Mouse (Mus musculus): ENCODE data around the gene Krt90. TPM values are rescaled to one million over a fixed set of nuclear protein-coding genes. Genes with fewer than 3 reads are reported as not detected.

Gene Krt90
- total and polyA plus RNA-seq, 2 experiments: not detected

GRCm38 (mm10) chr15:101575506-101575905 lies 12.8 kb upstream of the Krt90 start:
- DNase-seq (ENCODE audit: extremely low read depth, low read depth, low spot score): no peak
- WGBS: 63% methylated on average over 5 of the region's 5 CpGs
- H3K9ac ChIP-seq (ENCODE audit: low read depth, low read length): no peak overlapping the region
- no peaks in the 10 kb centered on the region for H3K27me3 ChIP-seq (ENCODE audit: control insufficient read depth, insufficient read depth, low read length)
- H3K4me3 ChIP-seq (ENCODE audit: insufficient read depth, low read depth, low read length): no peak overlapping the region
- no peaks in the 10 kb centered on the region for H3K36me3 ChIP-seq (ENCODE audit: control insufficient read depth, insufficient read depth, low read length)
- no peak overlapping the region for H3K27ac ChIP-seq (replicated peaks; ENCODE audit: insufficient read depth, low read depth, low read length)
- H3K79me2 ChIP-seq (ENCODE audit: control insufficient read depth, insufficient read depth, low read length): no peaks in the 10 kb centered on the region
- no peaks in the 10 kb centered on the region for H3K4me1 ChIP-seq (ENCODE audit: control insufficient read depth, insufficient read depth, low read length)
- TF ChIP-seq POLR2A (IDR thresholded peaks at IDR 0.05; ENCODE audit: extremely low read depth, insufficient read depth, low read length) (no peak), CTCF (IDR thresholded peaks at IDR 0.05; ENCODE audit: low read depth, low read length) (no peak)

DNA sequence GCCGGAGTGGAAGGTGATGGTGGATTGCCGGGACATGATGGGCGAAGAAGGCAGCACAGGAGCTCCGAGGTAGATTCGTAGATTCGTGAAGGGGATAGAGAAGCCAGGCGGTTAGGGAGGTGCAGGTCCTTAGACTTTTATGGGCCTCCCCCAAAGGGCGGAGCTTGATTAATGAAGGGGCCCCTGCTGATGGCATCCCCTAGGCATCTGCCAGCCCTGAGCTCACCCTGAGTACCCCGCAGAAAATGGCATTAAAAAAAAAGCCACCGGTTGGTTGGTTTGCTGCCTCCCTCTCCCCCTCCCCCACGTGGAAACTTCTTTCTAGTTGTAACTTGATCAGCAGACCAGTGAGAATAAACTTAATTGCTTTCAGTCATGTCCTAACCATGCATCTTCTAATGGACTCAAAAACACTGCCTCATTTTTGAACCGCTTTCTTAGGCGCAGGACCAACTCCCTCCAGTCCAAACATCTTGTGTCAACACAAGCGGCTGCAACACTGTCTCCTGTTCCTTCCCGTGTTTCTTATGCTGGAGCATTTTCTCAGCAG lies 11.1 kb upstream of the Krt90 start, which contains the start of gene Krt75:
Gene Krt75, minus strand, starts transcription at position 109 of the 550 bp plus-strand sequence.
- 63% methylated on average over 15 of the region's 15 CpGs for WGBS
- H3K4me3 ChIP-seq (ENCODE audit: insufficient read depth, low read depth, low read length): no peak within 1 kb of the TSS

DNA sequence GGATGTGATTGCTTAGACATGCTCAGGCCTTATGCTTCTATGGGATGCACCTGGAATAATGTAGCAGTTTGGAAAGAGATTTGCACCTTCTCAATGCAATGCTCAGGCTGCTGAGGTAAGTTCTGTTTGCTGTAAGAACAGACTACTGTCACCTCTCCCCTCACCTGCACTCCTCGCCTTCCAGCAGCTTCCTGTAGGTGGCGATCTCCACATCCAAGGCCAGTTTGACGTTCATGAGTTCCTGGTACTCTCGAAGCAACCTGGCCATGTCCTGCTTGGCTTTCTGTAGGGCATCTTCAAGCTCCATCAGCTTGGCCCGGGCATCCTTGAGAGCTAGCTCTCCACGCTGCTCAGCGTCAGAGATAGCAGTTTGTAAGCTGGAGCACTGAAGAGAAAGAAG lies 5.0 kb upstream of the Krt90 start:
- WGBS: 32% methylated on average over 7 of the region's 7 CpGs
- Histone ChIP-seq H3K36me3 (ENCODE audit: control insufficient read depth, insufficient read depth, low read length) (no peaks in the 10 kb centered on the region), H3K9ac (ENCODE audit: low read depth, low read length) (no peak overlapping the region), H3K4me1 (ENCODE audit: control insufficient read depth, insufficient read depth, low read length) (no peaks in the 10 kb centered on the region), H3K79me2 (ENCODE audit: control insufficient read depth, insufficient read depth, low read length) (no peaks in the 10 kb centered on the region), H3K27ac (replicated peaks; ENCODE audit: insufficient read depth, low read depth, low read length) (no peak overlapping the region), H3K4me3 (ENCODE audit: insufficient read depth, low read depth, low read length) (no peak overlapping the region), H3K27me3 (ENCODE audit: control insufficient read depth, insufficient read depth, low read length) (no peaks in the 10 kb centered on the region)
- no peak for TF ChIP-seq POLR2A (IDR thresholded peaks at IDR 0.05; ENCODE audit: extremely low read depth, insufficient read depth, low read length)
- peak; percentile 45; the same call in 1 of the 2 replicates for TF ChIP-seq CTCF (IDR thresholded peaks at IDR 0.05; ENCODE audit: low read depth, low read length)
- DNase-seq (ENCODE audit: extremely low read depth, low read depth, low spot score): peak; percentile 6

More for the DNA sequence above, 11.1 kb upstream of the Krt90 start, which contains the start of gene Krt75:
- H3K79me2 ChIP-seq (ENCODE audit: control insufficient read depth, insufficient read depth, low read length): no peaks in the 10 kb centered on the region
- H3K27ac ChIP-seq (replicated peaks; ENCODE audit: insufficient read depth, low read depth, low read length): no peak within 1 kb of the TSS
- H3K36me3 ChIP-seq (ENCODE audit: control insufficient read depth, insufficient read depth, low read length): no peaks in the 10 kb centered on the region
- no peak for TF ChIP-seq POLR2A (IDR thresholded peaks at IDR 0.05; ENCODE audit: extremely low read depth, insufficient read depth, low read length)
- TF ChIP-seq CTCF (IDR thresholded peaks at IDR 0.05; ENCODE audit: low read depth, low read length): no peak
- no peak within 1 kb of the TSS for H3K9ac ChIP-seq (ENCODE audit: low read depth, low read length)
- DNase-seq (ENCODE audit: extremely low read depth, low read depth, low spot score): no peak
- H3K4me1 ChIP-seq (ENCODE audit: control insufficient read depth, insufficient read depth, low read length): no peaks in the 10 kb centered on the region
- H3K27me3 ChIP-seq (ENCODE audit: control insufficient read depth, insufficient read depth, low read length): no peaks in the 10 kb centered on the region

- Histone ChIP-seq H3K9ac (ENCODE audit: low read depth, low read length) (no peak overlapping the region), H3K36me3 (ENCODE audit: control insufficient read depth, insufficient read depth, low read length) (no peaks in the 10 kb centered on the region), H3K4me3 (ENCODE audit: insufficient read depth, low read depth, low read length) (no peak overlapping the region), H3K79me2 (ENCODE audit: control insufficient read depth, insufficient read depth, low read length) (no peaks in the 10 kb centered on the region), H3K27ac (replicated peaks; ENCODE audit: insufficient read depth, low read depth, low read length) (no peak overlapping the region), H3K27me3 (ENCODE audit: control insufficient read depth, insufficient read depth, low read length) (no peaks in the 10 kb centered on the region), H3K4me1 (ENCODE audit: control insufficient read depth, insufficient read depth, low read length) (no peaks in the 10 kb centered on the region)
- TF ChIP-seq CTCF (IDR thresholded peaks at IDR 0.05; ENCODE audit: low read depth, low read length) (no peak), POLR2A (IDR thresholded peaks at IDR 0.05; ENCODE audit: extremely low read depth, insufficient read depth, low read length) (no peak)
- WGBS: 21% methylated on average over 7 of the region's 7 CpGs
- no peak for DNase-seq (ENCODE audit: extremely low read depth, low read depth, low spot score)
Measured at GRCm38 (mm10) chr15:101558034-101558646, 4.6 kb downstream of the Krt90 start.

DNA sequence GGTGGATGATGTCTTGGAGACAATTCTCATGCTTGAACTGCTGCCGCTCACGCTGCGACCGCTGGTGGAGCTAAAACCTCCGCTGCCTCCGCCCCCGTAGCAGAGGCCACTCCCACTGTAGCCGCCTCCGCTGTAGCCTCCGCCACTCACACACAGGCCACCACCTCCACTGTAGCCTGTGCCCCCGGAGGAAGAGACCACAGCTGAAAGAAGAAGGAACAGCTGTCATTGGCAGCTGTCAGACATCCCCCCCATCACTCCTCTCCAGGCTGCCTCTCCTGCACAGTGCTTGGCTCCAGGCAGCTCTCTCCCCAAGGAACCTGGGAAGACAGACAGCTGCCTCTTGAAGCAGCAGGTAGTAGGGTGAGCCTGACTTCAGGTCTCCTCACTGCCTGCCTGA lies 9.6 kb downstream of the Krt90 start:
- WGBS: 2% methylated on average over 11 of the region's 11 CpGs
- H3K36me3 ChIP-seq (ENCODE audit: control insufficient read depth, insufficient read depth, low read length): no peaks in the 10 kb centered on the region
- no peak overlapping the region for H3K27ac ChIP-seq (replicated peaks; ENCODE audit: insufficient read depth, low read depth, low read length)
- no peak for TF ChIP-seq CTCF (IDR thresholded peaks at IDR 0.05; ENCODE audit: low read depth, low read length)
- TF ChIP-seq POLR2A (IDR thresholded peaks at IDR 0.05; ENCODE audit: extremely low read depth, insufficient read depth, low read length): no peak
- no peaks in the 10 kb centered on the region for H3K79me2 ChIP-seq (ENCODE audit: control insufficient read depth, insufficient read depth, low read length)
- no peaks in the 10 kb centered on the region for H3K4me1 ChIP-seq (ENCODE audit: control insufficient read depth, insufficient read depth, low read length)
- H3K27me3 ChIP-seq (ENCODE audit: control insufficient read depth, insufficient read depth, low read length): no peaks in the 10 kb centered on the region
- no peak overlapping the region for H3K4me3 ChIP-seq (ENCODE audit: insufficient read depth, low read depth, low read length)
- no peak for DNase-seq (ENCODE audit: extremely low read depth, low read depth, low spot score)
- H3K9ac ChIP-seq (ENCODE audit: low read depth, low read length): no peak overlapping the region

GRCm38 (mm10) chr15:101552188-101552587 lies 10.6 kb downstream of the Krt90 start:
- no peaks in the 10 kb centered on the region for H3K27me3 ChIP-seq (ENCODE audit: control insufficient read depth, insufficient read depth, low read length)
- no peak overlapping the region for H3K4me3 ChIP-seq (ENCODE audit: insufficient read depth, low read depth, low read length)
- no peaks in the 10 kb centered on the region for H3K79me2 ChIP-seq (ENCODE audit: control insufficient read depth, insufficient read depth, low read length)
- no peaks in the 10 kb centered on the region for H3K36me3 ChIP-seq (ENCODE audit: control insufficient read depth, insufficient read depth, low read length)
- H3K27ac ChIP-seq (replicated peaks; ENCODE audit: insufficient read depth, low read depth, low read length): no peak overlapping the region
- no peak overlapping the region for H3K9ac ChIP-seq (ENCODE audit: low read depth, low read length)
- H3K4me1 ChIP-seq (ENCODE audit: control insufficient read depth, insufficient read depth, low read length): no peaks in the 10 kb centered on the region
- no peak for DNase-seq (ENCODE audit: extremely low read depth, low read depth, low spot score)
- TF ChIP-seq POLR2A (IDR thresholded peaks at IDR 0.05; ENCODE audit: extremely low read depth, insufficient read depth, low read length) (no peak), CTCF (IDR thresholded peaks at IDR 0.05; ENCODE audit: low read depth, low read length) (no peak)
- WGBS: 77% methylated on average over 8 of the region's 8 CpGs
